Mouse (Mus musculus) testis, postnatal 10 days (tissue): Measurements from ENCODE around the gene Mpzl1.

Source experiments
- DNase-seq: peaks from one replicate; pipeline ENCODE4 v3.0.0; 2021; ENCODE audit warnings: low spot score

The Mpzl1 gene

GRCm38 (mm10) chr1:165579332-165579731 lies 55.0 kb downstream of the Mpzl1 start:
- DNase-seq: no peak

DNA sequence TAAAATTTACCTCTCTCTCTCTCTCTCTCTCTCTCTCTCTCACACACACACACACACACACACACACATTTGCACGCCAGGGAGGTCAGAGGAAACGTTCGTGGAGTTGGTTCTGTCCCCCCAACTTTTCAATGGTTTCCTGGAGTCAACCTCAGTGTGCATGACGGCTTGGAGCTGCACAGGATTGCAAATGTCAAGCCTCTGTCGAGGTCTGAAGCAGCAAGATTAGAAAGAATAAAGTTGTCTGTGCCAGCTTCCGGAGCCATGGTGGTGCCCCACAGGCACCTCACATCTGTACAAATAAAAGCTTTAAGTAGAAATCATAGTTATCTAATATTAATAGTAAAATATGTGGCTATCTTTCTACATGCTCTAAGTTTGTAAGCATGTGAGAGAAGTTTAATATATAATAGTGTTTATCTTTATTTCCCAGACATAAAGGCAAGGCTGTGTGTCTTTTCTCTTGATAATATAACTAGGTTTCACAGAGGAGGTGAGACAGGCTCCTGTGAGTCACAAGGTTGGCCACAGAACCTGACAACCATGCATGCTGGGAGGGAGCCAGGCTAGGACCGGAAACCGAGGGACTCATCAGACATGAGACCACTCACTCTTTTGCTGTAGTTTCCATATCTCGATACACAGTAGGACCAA lies 57.8 kb downstream of the Mpzl1 start:
- no peak for DNase-seq

- no peak for DNase-seq
Measured at GRCm38 (mm10) chr1:165576005-165576404, 58.3 kb downstream of the Mpzl1 start.

DNA sequence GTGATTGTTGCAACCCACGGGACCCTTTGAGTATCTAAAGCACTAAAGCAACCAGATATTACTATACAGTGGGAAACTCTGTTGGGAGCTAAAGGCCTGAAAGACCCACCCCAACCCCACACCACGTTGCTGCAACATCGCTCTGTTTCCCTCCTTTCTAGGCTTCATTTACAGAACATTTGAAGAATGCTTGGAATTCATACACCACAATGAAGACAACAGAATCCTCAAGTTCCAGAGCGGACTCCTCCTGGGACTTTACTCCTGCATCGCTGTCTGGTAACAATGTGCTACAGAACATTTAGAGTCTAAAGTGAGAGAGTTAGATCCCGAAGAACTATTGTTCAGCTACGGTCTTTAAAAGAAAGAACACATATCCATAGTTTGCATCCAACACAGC lies 66.9 kb downstream of the Mpzl1 start:
- DNase-seq: no peak

DNA sequence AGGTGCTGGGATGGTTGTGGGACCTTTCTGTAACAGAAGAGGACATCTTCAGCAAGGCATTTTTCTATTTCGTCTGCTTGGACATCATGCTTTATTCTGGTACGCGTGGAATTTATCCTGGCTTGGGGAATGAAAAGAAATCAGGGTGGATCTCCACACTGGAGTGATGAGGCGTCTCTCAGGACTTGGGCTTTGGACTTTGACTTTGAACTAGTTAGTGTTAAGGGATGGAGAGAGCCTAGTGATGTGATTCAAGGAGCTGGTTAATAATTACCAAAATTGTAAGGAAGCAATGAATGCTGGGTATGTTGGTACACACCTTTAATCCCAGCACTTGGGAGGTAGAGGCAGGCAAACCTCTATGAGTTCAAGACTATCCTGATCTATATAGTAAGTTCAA lies 69.1 kb downstream of the Mpzl1 start:
- no peak for DNase-seq

GRCm38 (mm10) chr1:165559073-165559472 lies 75.3 kb downstream of the Mpzl1 start:
- no peak for DNase-seq

DNA sequence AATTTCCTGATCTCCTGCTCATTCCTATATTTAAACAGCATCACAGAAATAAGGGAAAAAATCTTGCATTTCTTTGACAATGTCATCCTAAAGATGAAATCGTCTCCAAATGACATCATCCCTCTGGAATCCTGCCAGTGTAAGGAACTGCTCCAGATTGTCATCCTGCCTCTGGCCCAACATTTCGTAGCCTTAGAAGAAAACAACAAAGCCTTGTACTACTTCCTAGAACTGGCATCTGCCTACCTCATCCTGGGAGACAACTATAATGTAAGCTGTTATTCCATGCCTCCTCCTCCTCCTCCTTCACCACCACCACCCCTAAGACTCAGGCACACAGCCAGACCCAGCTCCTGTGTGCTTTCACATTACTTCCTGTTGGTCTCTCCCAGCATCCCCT lies 77.6 kb downstream of the Mpzl1 start:
- DNase-seq: no peak
